Mouse (Mus musculus) B cell, adult 67 days (primary cell): Measurements from ENCODE around the gene Lce3e. TPM values are rescaled to one million over a fixed set of nuclear protein-coding genes. Genes with fewer than 3 reads are reported as not detected.

Experiments used
- total RNA-seq, 2 experiments: library from RNA; stranded (reverse); gene quantifications; 4 replicates each; pipeline ENCODE4 v1.2.4; 2023

Lce3e gene
- not detected for total RNA-seq

GRCm38 (mm10) chr3:92966761-92967160 lies at the start of gene Lce3e:
Gene Lce3e (plus strand): TSS chr3:92967061.

GRCm38 (mm10) chr3:92926130-92926529 lies 40.7 kb upstream of the Lce3e start, which contains the start of gene Lce3a:
Gene Lce3a (minus strand): TSS chr3:92926230.

GRCm38 (mm10) chr3:92932679-92933078 lies 34.2 kb upstream of the Lce3e start, which contains the start of gene Lce3b:
Gene Lce3b (plus strand): TSS chr3:92932979.

DNA sequence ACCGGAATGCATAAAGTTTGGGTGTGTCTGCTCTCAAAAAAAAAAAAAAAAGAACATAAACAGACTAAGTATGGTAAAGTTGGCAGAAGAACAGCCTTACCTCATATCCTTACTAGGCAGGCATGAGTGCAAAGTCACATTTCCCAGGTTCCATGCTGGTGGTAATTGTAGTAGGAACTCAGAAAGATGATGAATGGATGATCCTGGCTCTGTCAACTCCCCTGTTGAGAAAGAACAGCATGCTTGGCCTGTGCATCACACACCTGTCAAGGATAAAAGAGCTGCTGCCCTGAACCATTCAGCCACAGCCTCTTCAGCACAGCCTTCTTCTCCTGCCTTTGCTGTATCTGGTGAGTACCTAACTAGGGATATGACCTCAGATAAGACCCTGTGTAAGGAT lies 22.7 kb upstream of the Lce3e start, which contains the start of gene Lce3c:
Gene Lce3c (plus strand): TSS at position 301 of the 400 bp plus-strand sequence.

DNA sequence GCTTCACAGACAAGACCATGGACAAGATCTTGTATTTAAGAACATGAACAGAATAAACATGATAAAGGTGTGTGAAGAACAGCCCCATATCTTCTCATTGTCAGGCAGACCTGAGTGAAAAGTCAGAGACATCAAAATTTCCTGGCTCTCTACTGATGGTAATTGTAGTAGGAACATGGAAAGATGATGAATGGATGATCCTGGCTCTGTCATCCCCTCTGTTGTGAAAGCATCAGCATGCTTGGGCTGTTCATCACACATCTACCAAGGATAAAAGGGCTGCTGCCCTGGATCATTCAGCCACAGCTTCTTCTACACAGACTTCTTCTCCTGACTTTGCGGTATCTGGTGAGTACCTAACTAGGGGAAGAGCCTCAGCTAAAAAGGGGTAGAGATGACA lies 9.8 kb upstream of the Lce3e start, which contains the start of gene Lce3d:
Gene Lce3d (plus strand): TSS at position 301 of the 400 bp plus-strand sequence.

DNA sequence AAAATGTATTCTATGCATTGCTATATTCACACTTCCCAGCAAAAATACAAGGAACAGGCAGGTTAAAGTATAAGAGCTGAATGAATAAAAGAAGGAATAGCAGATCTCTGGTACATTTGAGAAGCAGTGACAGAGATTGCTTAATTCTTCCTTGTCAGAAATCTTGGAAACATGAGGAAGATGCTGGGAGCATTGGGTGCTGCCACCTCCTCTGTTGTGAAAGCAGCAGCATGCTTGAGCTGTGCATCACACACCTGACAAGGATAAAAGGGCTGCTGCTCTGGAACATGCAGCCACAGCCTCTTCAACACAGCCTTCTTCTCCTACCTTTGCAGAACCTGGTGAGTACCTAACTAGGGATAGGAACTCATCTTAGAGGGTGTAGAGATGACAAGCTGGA lies 25.1 kb downstream of the Lce3e start, which contains the start of gene Lce3f:
Gene Lce3f (plus strand): TSS at position 301 of the 400 bp plus-strand sequence.

DNA sequence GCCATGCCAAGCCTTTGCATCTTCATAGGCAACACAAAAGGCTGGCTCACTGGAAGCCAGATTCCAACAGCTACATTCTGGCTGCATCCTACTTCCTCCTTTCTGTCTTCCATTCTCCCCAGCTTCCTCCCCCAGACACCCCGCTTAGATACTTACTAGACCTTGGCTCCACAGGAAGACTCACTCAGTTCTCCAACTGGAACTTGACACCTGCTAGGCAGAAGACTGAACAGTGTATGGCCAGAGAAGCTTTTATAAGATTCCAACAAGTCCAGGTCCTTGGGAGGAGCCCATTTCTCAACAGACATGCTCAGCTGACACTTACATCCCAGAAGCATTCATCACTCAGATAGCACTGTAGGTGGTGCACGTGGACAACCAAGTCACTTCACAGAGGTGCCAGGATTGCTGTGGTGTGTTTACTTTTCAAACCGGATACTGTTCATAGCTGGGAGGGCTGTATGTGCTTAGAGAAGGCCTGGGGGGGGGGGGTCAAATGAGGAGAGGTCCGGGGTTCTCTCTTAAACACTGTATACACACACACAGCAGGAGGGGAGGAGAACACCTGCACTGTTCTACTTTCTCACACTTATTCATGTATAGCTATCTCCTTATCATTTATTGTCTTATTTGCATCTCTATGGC lies 48.7 kb downstream of the Lce3e start, which contains the start of gene Crct1:
Gene Crct1 (minus strand): TSS at position 228 of the 645 bp plus-strand sequence.

Other genes with a start within 250 kb of the Lce3e start
- not detected for gene Lce1f, start 246.7 kb upstream of the Lce3e start, total RNA-seq
- not detected for gene Gm38119, start 228.0 kb upstream of the Lce3e start, total RNA-seq
- gene Lce1g, start 214.7 kb upstream of the Lce3e start, total RNA-seq = not detected
- not detected for gene Lce1h, start 202.0 kb upstream of the Lce3e start, total RNA-seq
- gene Lce1i, start 188.2 kb upstream of the Lce3e start, total RNA-seq = not detected
- not detected for gene Lce1j, start 176.5 kb upstream of the Lce3e start, total RNA-seq
- not detected for gene Lce1k, start 159.2 kb upstream of the Lce3e start, total RNA-seq
- gene Kprp, start 139.8 kb upstream of the Lce3e start, total RNA-seq = not detected
- not detected for gene Lce1l, start 115.8 kb upstream of the Lce3e start, total RNA-seq
- gene 2310050C09Rik, start 96.8 kb upstream of the Lce3e start, total RNA-seq = not detected
- gene Lce3a, start 40.8 kb upstream of the Lce3e start, total RNA-seq = not detected
- gene Lce3b, start 34.1 kb upstream of the Lce3e start, total RNA-seq = not detected
- not detected for gene Lce3c, start 22.6 kb upstream of the Lce3e start, total RNA-seq
- gene Lce3d, start 9.7 kb upstream of the Lce3e start, total RNA-seq = not detected
- not detected for gene Lce3f, start 25.2 kb downstream of the Lce3e start, total RNA-seq
- gene Crct1, start 48.6 kb downstream of the Lce3e start, total RNA-seq = not detected
- not detected for gene Lce1m, start 52.0 kb downstream of the Lce3e start, total RNA-seq
- gene Gm4858, start 101.8 kb downstream of the Lce3e start, total RNA-seq = not detected
- not detected for gene Crnn, start 177.7 kb downstream of the Lce3e start, total RNA-seq
- not detected for gene Flg2, start 230.2 kb downstream of the Lce3e start, total RNA-seq